Mouse (Mus musculus): ENCODE results near the gene Thoc5.

DNA sequence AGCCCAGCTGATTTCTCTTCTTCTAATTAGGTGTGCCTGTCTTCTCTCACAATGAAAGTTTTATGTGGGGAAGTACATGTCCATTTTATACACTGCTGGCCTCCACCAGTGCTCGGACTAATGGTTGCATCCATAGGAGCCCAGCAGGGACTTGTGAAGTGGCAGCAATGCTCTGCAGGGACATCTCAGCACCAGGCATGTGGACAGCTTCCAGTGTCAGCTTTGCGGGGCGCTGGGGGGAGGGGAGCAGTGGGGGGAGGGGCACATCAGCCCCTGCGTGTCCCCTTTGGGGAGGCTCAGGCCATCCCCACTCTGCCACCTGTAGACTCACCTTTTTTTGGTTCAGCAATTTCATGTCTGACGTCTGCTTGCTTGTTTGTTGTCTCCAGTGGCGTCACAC is 58.3 kb downstream of the Thoc5 start:
- TF ChIP-seq CTCF (IDR thresholded peaks at IDR 0.05; ENCODE audit: borderline replicate concordance, insufficient read depth, low read depth, low read length): no peak
- no peak for TF ChIP-seq POLR2A (IDR thresholded peaks at IDR 0.05; ENCODE audit: borderline replicate concordance, insufficient read depth, low read length)
